Mouse (Mus musculus): ENCODE measurements around the gene Rtl5.

Gene Rtl5

GRCm38 (mm10) chrX:102068811-102069540, 2.1 kb downstream of the Rtl5 start:
- in situ Hi-C loops (cut with MboI; ENCODE audit: unreplicated experiment in 2 of 2): loop anchor here (10.0 to 25.0 kb wide), 3 partner anchors 46 to 568 kb away; partner anchors contain the start of genes Pin4 (in 2 of the 2) and Phka1 (in 1 of the 2)

- in situ Hi-C loops (cut with MboI; ENCODE audit: unreplicated experiment in 2 of 2): loop anchor here (10.0 to 25.0 kb wide), 3 partner anchors 48 to 570 kb away; partner anchors contain the start of genes Pin4 (in 2 of the 2) and Phka1 (in 1 of the 2)
Measured at GRCm38 (mm10) chrX:102067118-102067517, 4.0 kb downstream of the Rtl5 start.

GRCm38 (mm10) chrX:102066134-102066533, 5.0 kb downstream of the Rtl5 start:
- in situ Hi-C loops (cut with MboI; ENCODE audit: unreplicated experiment in 2 of 2): loop anchor here (10.0 to 25.0 kb wide), 3 partner anchors 49 to 571 kb away; partner anchors contain the start of genes Pin4 (in 2 of the 2) and Phka1 (in 1 of the 2)

GRCm38 (mm10) chrX:102065213-102065775, 5.8 kb downstream of the Rtl5 start:
- in situ Hi-C loops (cut with MboI; ENCODE audit: unreplicated experiment in 2 of 2): loop anchor here (10.0 to 25.0 kb wide), 3 partner anchors 50 to 572 kb away; partner anchors contain the start of genes Pin4 (in 2 of the 2) and Phka1 (in 1 of the 2)

- in situ Hi-C loops (cut with MboI; ENCODE audit: unreplicated experiment in 2 of 2): loop anchor here (5.0 to 25.0 kb wide), 5 partner anchors 51 to 573 kb away; partner anchors contain the start of genes Pin4 (in 2 of the 2), Ercc6l (in 1 of the 2), Phka1 (in 1 of the 2) and Rps4x (in 1 of the 2)
Measured at GRCm38 (mm10) chrX:102064062-102064461, 7.0 kb downstream of the Rtl5 start.

- in situ Hi-C loops (cut with MboI; ENCODE audit: unreplicated experiment in 2 of 2): loop anchor here (5.0 to 25.0 kb wide), 5 partner anchors 54 to 576 kb away; partner anchors contain the start of genes Pin4 (in 2 of the 2), Ercc6l (in 1 of the 2), Phka1 (in 1 of the 2) and Rps4x (in 1 of the 2)
Measured at GRCm38 (mm10) chrX:102060891-102061290, 10.2 kb downstream of the Rtl5 start.

- in situ Hi-C loops (cut with MboI; ENCODE audit: unreplicated experiment in 2 of 2): loop anchor here (5.0 to 25.0 kb wide), 5 partner anchors 55 to 577 kb away; partner anchors contain the start of genes Pin4 (in 2 of the 2), Ercc6l (in 1 of the 2), Phka1 (in 1 of the 2) and Rps4x (in 1 of the 2)
Measured at GRCm38 (mm10) chrX:102060243-102060642, 10.9 kb downstream of the Rtl5 start.

GRCm38 (mm10) chrX:102059437-102059836, 11.7 kb downstream of the Rtl5 start:
- in situ Hi-C loops (cut with MboI; ENCODE audit: unreplicated experiment in 2 of 2): loop anchor here (5.0 to 25.0 kb wide), 2 partner anchors 418 to 578 kb away; partner anchors contain the start of gene Phka1 (in 1 of the 2)

GRCm38 (mm10) chrX:102054009-102054408, 17.1 kb downstream of the Rtl5 start:
- in situ Hi-C loops (cut with MboI; ENCODE audit: unreplicated experiment in 2 of 2): loop anchor here in 1 of 2 experiments (25.0 kb wide), 1 partner anchor 583 kb away; the partner anchor contains the start of gene Phka1

GRCm38 (mm10) chrX:102053371-102053770, 17.7 kb downstream of the Rtl5 start:
- in situ Hi-C loops (cut with MboI; ENCODE audit: unreplicated experiment in 2 of 2): loop anchor here in 1 of 2 experiments (25.0 kb wide), 1 partner anchor 584 kb away; the partner anchor contains the start of gene Phka1

- in situ Hi-C loops (cut with MboI; ENCODE audit: unreplicated experiment in 2 of 2): loop anchor here in 1 of 2 experiments (25.0 kb wide), 1 partner anchor 586 kb away; the partner anchor contains the start of gene Phka1
Measured at GRCm38 (mm10) chrX:102051225-102051624, 19.9 kb downstream of the Rtl5 start.

- in situ Hi-C loops (cut with MboI; ENCODE audit: unreplicated experiment in 2 of 2): loop anchor here in 1 of 2 experiments (25.0 kb wide), 1 partner anchor 587 kb away; the partner anchor contains the start of gene Phka1
Measured at GRCm38 (mm10) chrX:102050552-102050951, 20.6 kb downstream of the Rtl5 start.

GRCm38 (mm10) chrX:102042386-102042785, 28.7 kb downstream of the Rtl5 start:
- in situ Hi-C loops (cut with MboI; ENCODE audit: unreplicated experiment in 2 of 2): loop anchor here in 1 of 2 experiments (25.0 kb wide), 1 partner anchor 1370 kb away; the partner anchor contains the start of genes Gm26992 and Tsx

GRCm38 (mm10) chrX:102041562-102041961, 29.5 kb downstream of the Rtl5 start:
- in situ Hi-C loops (cut with MboI; ENCODE audit: unreplicated experiment in 2 of 2): loop anchor here in 1 of 2 experiments (25.0 kb wide), 1 partner anchor 1371 kb away; the partner anchor contains the start of genes Gm26992 and Tsx

- in situ Hi-C loops (cut with MboI; ENCODE audit: unreplicated experiment in 2 of 2): loop anchor here in 1 of 2 experiments (25.0 kb wide), 1 partner anchor 1375 kb away; the partner anchor contains the start of genes Gm26992 and Tsx
Measured at GRCm38 (mm10) chrX:102037506-102037905, 33.6 kb downstream of the Rtl5 start.

GRCm38 (mm10) chrX:102036866-102037361, 34.2 kb downstream of the Rtl5 start:
- in situ Hi-C loops (cut with MboI; ENCODE audit: unreplicated experiment in 2 of 2): loop anchor here in 1 of 2 experiments (25.0 kb wide), 1 partner anchor 1375 kb away; the partner anchor contains the start of genes Gm26992 and Tsx

- in situ Hi-C loops (cut with MboI; ENCODE audit: unreplicated experiment in 2 of 2): loop anchor here in 1 of 2 experiments (25.0 kb wide), 1 partner anchor 1377 kb away; the partner anchor contains the start of genes Gm26992 and Tsx
Measured at GRCm38 (mm10) chrX:102035671-102036070, 35.4 kb downstream of the Rtl5 start.

- in situ Hi-C loops (cut with MboI; ENCODE audit: unreplicated experiment in 2 of 2): loop anchor here in 1 of 2 experiments (25.0 kb wide), 1 partner anchor 1379 kb away; the partner anchor contains the start of genes Gm26992 and Tsx
Measured at GRCm38 (mm10) chrX:102033566-102033965, 37.5 kb downstream of the Rtl5 start.

GRCm38 (mm10) chrX:102032431-102032830, 38.7 kb downstream of the Rtl5 start:
- in situ Hi-C loops (cut with MboI; ENCODE audit: unreplicated experiment in 2 of 2): loop anchor here in 1 of 2 experiments (25.0 kb wide), 1 partner anchor 1380 kb away; the partner anchor contains the start of genes Gm26992 and Tsx

All from v-Abl transformed pro-B cells (cell line).